In the genomic region with DNA sequence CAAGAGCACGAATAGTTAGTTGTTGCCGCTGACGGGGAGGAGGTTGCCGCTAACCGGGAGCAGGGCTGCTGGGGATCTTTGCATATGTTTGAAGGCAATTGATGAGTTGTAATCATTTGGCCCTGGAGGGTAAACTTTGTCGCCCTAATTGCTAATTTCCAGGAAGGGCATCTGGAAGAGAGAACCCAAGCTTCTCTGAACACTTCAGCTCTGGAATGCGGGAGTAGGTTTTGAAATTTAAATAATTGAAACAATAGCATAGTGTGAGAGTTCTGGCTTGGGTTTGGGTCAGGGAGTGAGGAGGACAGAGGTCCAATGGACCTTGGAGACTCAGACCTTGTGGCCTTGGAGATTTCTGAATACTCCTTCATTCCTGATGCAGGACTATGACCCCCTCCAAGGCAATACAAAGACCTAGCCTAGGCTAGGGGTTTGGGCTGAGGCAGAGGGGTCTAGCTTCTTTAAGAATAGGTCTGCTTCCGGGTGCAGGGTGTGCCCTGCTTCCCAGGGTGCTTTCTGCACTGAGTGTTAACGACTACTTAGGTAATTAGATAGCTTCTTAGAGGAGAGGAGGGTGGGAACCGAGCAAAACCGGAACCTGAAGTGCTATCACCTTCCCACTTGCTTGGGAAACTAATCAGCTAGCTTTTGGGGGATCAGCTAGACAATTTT, we compare ENCODE assay signal across 13 mouse cellular contexts. TPM values are rescaled to one million over a fixed set of nuclear protein-coding genes. Genes with fewer than 3 reads are reported as not detected.
A peak's percentile ranks its signal among the peaks of the same experiment; 100 is the strongest.
DNase-seq lines count a peak whose midpoint lies in the region; TF ChIP-seq lines count a peak whose summit lies in the region.
"Had no signal": no experiment of that assay in that cellular context is flagged by ENCODE, and none has a peak within 500 bp of the region (broad histone marks: within the 10 kb centered on the region; RNA-seq: fewer than 3 reads in every experiment).

No protein-coding gene starts in this region.

- H3K79me2 ChIP-seq in myocyte (ENCODE audit: control insufficient read depth, insufficient read depth): no peaks in the 10 kb centered on the region

- H3K36me3 ChIP-seq in hindbrain, embryonic 10.5 days: no peaks in the 10 kb centered on the region
- no peaks in the 10 kb centered on the region for H3K36me3 ChIP-seq in myocyte (ENCODE audit: control insufficient read depth, insufficient read depth)
- H3K36me3 ChIP-seq: heart, embryonic 12.5 days; liver, embryonic 13.5 days had no signal

- H3ac ChIP-seq in myocyte (ENCODE audit: control insufficient read depth, insufficient read length): no peak overlapping the region

- H3K4me2 ChIP-seq in myocyte (ENCODE audit: low read depth): no peak overlapping the region
- H3K4me2 ChIP-seq: heart, embryonic 12.5 days; liver, embryonic 13.5 days had no signal

- no peaks in the 10 kb centered on the region for H3K9me3 ChIP-seq in hindbrain, embryonic 10.5 days
- H3K9me3 ChIP-seq: heart, embryonic 12.5 days; liver, embryonic 13.5 days had no signal

- H3K27me3 ChIP-seq in hindbrain, embryonic 10.5 days (ENCODE audit: insufficient read depth, poor library complexity, severe bottlenecking): peaks cover 99% of the 10 kb centered on the region
- peaks cover 7% of the 10 kb centered on the region for H3K27me3 ChIP-seq in myocyte (ENCODE audit: control insufficient read depth, insufficient read depth, insufficient read length)

- peak; percentile 55 for DNase-seq in embryo, embryonic 10.5 days (ENCODE audit: low spot score)
- DNase-seq in embryo, embryonic 10 days (ENCODE audit: low spot score): no peak
- DNase-seq in R1 (ENCODE audit: low read depth, low spot score): peak; percentile 84
- DNase-seq in hindbrain, embryonic 10.5 days (ENCODE audit: low spot score): peak; percentile 29
- no peak for DNase-seq in thymus, postnatal 10 days (ENCODE audit: low spot score in 2 of 2)
- no peak for DNase-seq in layer of hippocampus, postnatal 36 days
- no peak for DNase-seq in frontal cortex, postnatal 25 days (ENCODE audit: low spot score in 2 of 2)
- DNase-seq: adrenal gland, postnatal 10 days; kidney, postnatal 4 days; liver, embryonic 13.5 days; spleen, adult 18-20 months had no signal

- WGBS in hindbrain, embryonic 10.5 days: under 1% methylated on average over 11 of the region's 11 CpGs

- H3K4me3 ChIP-seq in hindbrain, embryonic 10.5 days: peak overlapping the region; percentile 73
- peak overlapping the region; percentile 16 for H3K4me3 ChIP-seq in myocyte
- H3K4me3 ChIP-seq: heart, embryonic 12.5 days; liver, embryonic 13.5 days had no signal

- no peak for TF ChIP-seq POLR2A in myocyte (IDR thresholded peaks at IDR 0.05; ENCODE audit: insufficient read length, low read depth)

- peak overlapping the region; percentile 96 for H3K27ac ChIP-seq in hindbrain, embryonic 10.5 days
- H3K27ac ChIP-seq: liver, embryonic 13.5 days had no signal

- peaks cover 81% of the 10 kb centered on the region for H3K4me1 ChIP-seq in hindbrain, embryonic 10.5 days (replicated peaks)

TF ChIP-seq in myocyte, 11 proteins besides CTCF, POLR2A, EP300 and RAD21:
- no peak for TF ChIP-seq MYOG (IDR thresholded peaks at IDR 0.05; ENCODE audit: control insufficient read depth in 1 of 3, insufficient read depth in 1 of 3, insufficient read length in 2 of 3, low read depth in 2 of 3)
- no peak for TF ChIP-seq REST (IDR thresholded peaks at IDR 0.05; ENCODE audit: insufficient read depth, insufficient read length)
- TF ChIP-seq E2F4 (IDR thresholded peaks at IDR 0.05; ENCODE audit: insufficient read depth): no peak
- TF ChIP-seq MYOD1 (IDR thresholded peaks at IDR 0.05; ENCODE audit: control insufficient read depth in 1 of 3, insufficient read length in 2 of 3, low read depth in 2 of 3): no peak
- no peak for TF ChIP-seq MAX (IDR thresholded peaks at IDR 0.05; ENCODE audit: low read depth)
- TF ChIP-seq TCF12 (IDR thresholded peaks at IDR 0.05; ENCODE audit: insufficient read depth, poor library complexity, severe bottlenecking): no peak
- no peak for TF ChIP-seq TCF3 (IDR thresholded peaks at IDR 0.05; ENCODE audit: insufficient read length, low read depth)
- TF ChIP-seq POLR2AphosphoS2 (IDR thresholded peaks at IDR 0.05; ENCODE audit: insufficient read length, low read depth): no peak
- no peak for TF ChIP-seq CEBPB (IDR thresholded peaks at IDR 0.05; ENCODE audit: insufficient read depth, poor library complexity, severe bottlenecking)

RNA-seq across cellular contexts. Expression of a gene that starts 8.9 kb away (rescaled TPM):
- polyA plus RNA-seq in hindbrain, embryonic 10.5 days (2016; fragmentation: Nextera tagmentation; extraction: Ambion mirVana): 24.7 and 27.0 TPM in 2 replicates
- 0.37 TPM for polyA plus RNA-seq in myocyte (2012; fragmentation: generic; extraction: Trizol)
- 1 to 10 TPM; 8.9 to 9.4 TPM for total RNA-seq in layer of hippocampus, postnatal 36 days (2021)

Comparison
In these comparisons a context has a peak if more than half of its experiments do, and no peak if none do; other contexts are left out.
1. DNase-seq: peak in embryo, embryonic 10.5 days (single experiment), R1 (single experiment) and hindbrain, embryonic 10.5 days (single experiment); none in embryo, embryonic 10 days (single experiment), thymus, postnatal 10 days (0 of 2), layer of hippocampus, postnatal 36 days (0 of 2) and frontal cortex, postnatal 25 days (0 of 2).
2. RNA of a gene that starts 8.9 kb away (polyA plus RNA-seq): 24.7 to 27.0 TPM in hindbrain, embryonic 10.5 days; 0.37 TPM in myocyte (single experiment); every median in the first group is over 10 times any median in the second.